Mouse (Mus musculus): ENCODE data around the gene Gm10320.

Gene Gm10320

GRCm38 (mm10) chr13:98504181-98504660, 12.4 kb upstream of the Gm10320 start:
- DNase-seq (ENCODE audit: low read depth in 1 of 2, low spot score in 2 of 2): no peak

GRCm38 (mm10) chr13:98503601-98504000, 11.8 kb upstream of the Gm10320 start:
- DNase-seq (ENCODE audit: low read depth in 1 of 2, low spot score in 2 of 2): no peak

- DNase-seq (ENCODE audit: low read depth in 1 of 2, low spot score in 2 of 2): no peak
These were observed 11.1 kb upstream of the Gm10320 start for GRCm38 (mm10) chr13:98502813-98503341.

GRCm38 (mm10) chr13:98502236-98502812, 10.5 kb upstream of the Gm10320 start:
- DNase-seq (ENCODE audit: low read depth in 1 of 2, low spot score in 2 of 2): no peak

- no peak for DNase-seq (ENCODE audit: low read depth in 1 of 2, low spot score in 2 of 2)
These were observed 9.5 kb upstream of the Gm10320 start for GRCm38 (mm10) chr13:98501321-98501720.

GRCm38 (mm10) chr13:98500471-98501125, 8.8 kb upstream of the Gm10320 start:
- DNase-seq (ENCODE audit: low read depth in 1 of 2, low spot score in 2 of 2): no peak

GRCm38 (mm10) chr13:98498561-98498960, 6.8 kb upstream of the Gm10320 start:
- DNase-seq (ENCODE audit: low read depth in 1 of 2, low spot score in 2 of 2): no peak

GRCm38 (mm10) chr13:98498080-98498479, 6.3 kb upstream of the Gm10320 start:
- DNase-seq (ENCODE audit: low read depth in 1 of 2, low spot score in 2 of 2): no peak

GRCm38 (mm10) chr13:98496917-98497870, 5.4 kb upstream of the Gm10320 start:
- DNase-seq (ENCODE audit: low read depth in 1 of 2, low spot score in 2 of 2): no peak

GRCm38 (mm10) chr13:98494492-98495064, 2.8 kb upstream of the Gm10320 start:
- no peak for DNase-seq (ENCODE audit: low read depth in 1 of 2, low spot score in 2 of 2)

- no peak for DNase-seq (ENCODE audit: low read depth in 1 of 2, low spot score in 2 of 2)
These were observed 911 bp upstream of the Gm10320 start for GRCm38 (mm10) chr13:98492569-98493255.

- no peak for DNase-seq (ENCODE audit: low read depth in 1 of 2, low spot score in 2 of 2)
These were observed 5.1 kb downstream of the Gm10320 start for GRCm38 (mm10) chr13:98486726-98487125.

- no peak for DNase-seq (ENCODE audit: low read depth in 1 of 2, low spot score in 2 of 2)
These were observed 5.6 kb downstream of the Gm10320 start for GRCm38 (mm10) chr13:98486161-98486560.

GRCm38 (mm10) chr13:98485440-98485839, 6.4 kb downstream of the Gm10320 start:
- no peak for DNase-seq (ENCODE audit: low read depth in 1 of 2, low spot score in 2 of 2)

GRCm38 (mm10) chr13:98477991-98478390, 13.8 kb downstream of the Gm10320 start:
- DNase-seq (ENCODE audit: low read depth in 1 of 2, low spot score in 2 of 2): no peak

- DNase-seq (ENCODE audit: low read depth in 1 of 2, low spot score in 2 of 2): no peak
These were observed 14.8 kb downstream of the Gm10320 start for GRCm38 (mm10) chr13:98476839-98477495.

GRCm38 (mm10) chr13:98476175-98476838, 15.5 kb downstream of the Gm10320 start:
- no peak for DNase-seq (ENCODE audit: low read depth in 1 of 2, low spot score in 2 of 2)

- no peak for DNase-seq (ENCODE audit: low read depth in 1 of 2, low spot score in 2 of 2)
These were observed 16.1 kb downstream of the Gm10320 start for GRCm38 (mm10) chr13:98475681-98476080.

- DNase-seq (ENCODE audit: low read depth in 1 of 2, low spot score in 2 of 2): no peak
These were observed 18.8 kb downstream of the Gm10320 start for GRCm38 (mm10) chr13:98473034-98473433.

All from monocyte, adult 2 months (primary cell).